Mouse (Mus musculus) cortical plate, adult 2 months (tissue): ENCODE results near the gene Gm5414.

Experiments used
- CTCF ChIP-seq: fragments of 200-500 bp; IDR thresholded peaks from 2 replicates; pipeline ENCODE4 v1.5.1; 2011; ENCODE audit warnings: mild to moderate bottlenecking, control low read depth, low read length; ENCODE audit not compliant: insufficient read depth; ENCODE audit errors: extremely low read depth
- POLR2A ChIP-seq: fragments of 200-500 bp; IDR thresholded peaks from 2 replicates; pipeline ENCODE4 v1.6.1; 2011; ENCODE audit warnings: mild to moderate bottlenecking, low read length, control low read depth; ENCODE audit not compliant: insufficient read depth; ENCODE audit errors: extremely low read depth

GRCm38 (mm10) chr15:101588216-101588615 is 39.8 kb downstream of the Gm5414 start:
- no peak for TF ChIP-seq POLR2A
- TF ChIP-seq CTCF = no peak
